Mouse (Mus musculus) mouse trophoblast stem cell (cell line): ENCODE measurements around the gene Slmap.
"Not testable (repeated sequence)": the region's sequence is repeated elsewhere in the genome, so short reads cannot be mapped to it uniquely, and the experiment has no call there.

Source experiments
- in situ Hi-C, 2 experiments: fragments of 300-500 bp; cut with MseI, MboI; formaldehyde crosslinking; loops; 2 replicates in 1 of 2; 3 replicates in 1 of 2; pipeline ENCODE4 v1.15.1; 2025

Slmap gene

DNA sequence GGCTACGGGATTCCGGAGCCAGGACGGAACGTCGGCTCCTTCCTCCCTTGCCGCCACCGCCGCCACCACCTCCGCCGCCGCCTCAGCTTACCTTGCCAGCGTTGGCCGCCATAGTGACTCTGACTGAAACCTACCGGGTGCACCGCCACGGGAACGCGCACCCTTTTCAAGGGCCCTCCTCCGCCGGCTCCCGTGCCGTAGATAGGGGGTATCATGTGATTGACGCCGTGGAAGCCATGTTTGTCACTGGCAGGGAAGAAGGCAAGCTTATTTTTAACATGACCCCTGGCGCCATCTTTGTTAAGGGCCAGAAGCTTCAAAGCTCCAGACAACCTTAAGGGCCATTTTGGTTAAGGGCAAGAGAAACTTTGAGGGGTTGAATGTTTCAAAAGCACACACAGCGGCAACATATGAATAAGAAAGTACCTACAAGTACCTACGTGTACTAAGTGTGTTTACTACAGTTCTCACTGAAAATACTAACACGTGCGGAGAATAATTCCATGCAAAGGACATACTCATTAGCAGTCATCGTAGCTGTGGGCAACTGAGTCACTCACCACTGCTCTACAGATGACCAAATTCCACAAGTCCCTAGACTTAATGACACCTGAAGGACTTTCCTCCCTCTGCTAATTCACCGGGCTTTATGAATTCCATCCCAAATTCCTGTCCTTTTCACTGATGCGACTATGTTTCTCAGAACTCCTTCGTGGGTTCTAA, at the start of gene Slmap:
TSS of gene Slmap (minus strand) at position 175 of the 723 bp plus-strand sequence.
- in situ Hi-C loops, result no loop called here

DNA sequence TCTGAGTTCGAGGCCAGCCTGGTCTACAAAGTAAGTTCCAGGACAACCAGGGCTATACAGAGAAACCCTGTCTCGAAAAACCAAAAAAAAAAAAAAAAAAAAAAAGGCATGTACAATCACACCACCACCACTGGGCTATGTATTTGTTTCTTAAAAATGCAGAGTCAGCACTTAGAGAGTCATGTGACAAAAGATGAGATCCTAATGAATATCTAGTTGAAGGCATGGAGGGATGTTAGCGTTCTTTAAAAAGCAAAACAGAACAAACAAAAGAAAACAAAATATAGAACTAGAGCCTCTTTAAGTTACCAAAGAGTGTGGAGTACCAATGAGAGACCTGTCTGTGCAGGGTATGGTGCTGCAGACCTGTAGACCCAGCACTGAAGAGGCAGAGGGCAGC, 48.9 kb upstream of the Slmap start:
- in situ Hi-C loops, result no loop called here

DNA sequence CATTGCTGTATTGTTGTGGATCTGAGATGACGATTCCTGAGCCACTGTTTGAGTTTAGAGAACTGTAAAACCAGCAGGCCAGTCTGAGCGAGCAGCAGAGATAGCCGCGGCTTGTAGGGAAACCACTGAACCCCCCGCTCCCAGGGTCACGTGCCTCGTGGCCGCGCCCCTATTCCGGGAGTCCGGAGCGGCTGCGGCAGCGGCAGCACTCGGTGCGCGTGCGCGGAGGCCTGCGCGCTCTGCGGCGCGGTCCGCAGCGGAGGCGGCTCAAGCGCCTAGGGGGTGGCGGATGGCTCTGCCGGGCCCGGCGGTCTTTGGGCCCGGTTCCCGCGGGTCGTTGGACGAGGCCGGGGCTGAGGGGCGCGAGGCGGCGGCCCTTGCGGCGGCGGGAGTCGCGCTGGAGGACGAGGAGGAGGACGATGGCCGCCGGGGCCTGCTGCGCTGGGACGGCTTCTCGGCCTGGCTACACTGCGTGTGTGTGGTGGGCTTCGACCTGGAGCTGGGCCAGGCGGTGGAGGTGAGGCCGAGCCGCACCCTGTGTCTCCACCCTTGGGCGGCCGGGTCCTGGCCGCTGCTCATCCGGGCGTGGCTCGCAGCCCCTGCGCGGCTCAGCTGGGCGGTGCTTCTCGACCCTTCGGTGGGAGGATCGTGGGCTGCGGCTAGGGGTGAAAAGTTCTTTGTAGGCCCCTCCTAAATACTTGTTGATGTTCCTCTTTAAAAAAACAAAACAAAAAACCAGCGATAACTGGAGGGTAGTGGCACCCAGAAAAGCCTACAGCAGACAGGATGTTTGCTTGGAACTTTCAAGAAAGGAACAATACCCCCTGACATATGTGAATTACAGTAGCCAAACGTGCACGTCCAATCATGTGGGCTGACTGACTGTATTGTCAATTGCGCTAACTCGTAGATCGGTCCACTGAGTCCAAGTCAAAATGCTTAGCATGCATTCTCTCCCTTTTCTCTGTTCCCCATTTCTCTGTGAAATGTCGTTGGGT, 44.9 kb upstream of the Slmap start:
- in situ Hi-C loops, result no loop called here

DNA sequence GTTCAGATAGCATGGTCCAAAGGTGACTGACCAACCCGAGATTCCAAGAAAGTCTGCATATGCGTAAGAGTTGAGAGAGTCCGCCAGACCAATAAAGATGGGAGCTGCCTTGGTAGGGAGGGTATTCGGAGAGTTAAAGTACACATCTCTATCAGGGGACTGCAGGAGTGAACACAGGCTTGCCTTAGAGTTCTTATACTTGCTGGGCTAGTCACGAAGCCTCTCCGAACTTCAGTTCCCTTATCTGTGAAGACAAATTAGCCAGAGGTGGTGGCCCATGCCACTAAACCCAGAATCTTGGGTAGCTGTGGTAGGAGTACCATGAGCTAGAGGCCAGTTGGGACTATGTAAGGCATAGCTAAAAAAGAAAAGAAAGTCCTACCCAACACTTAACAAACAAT, 44.1 kb upstream of the Slmap start:
- in situ Hi-C loops, result no loop called here

DNA sequence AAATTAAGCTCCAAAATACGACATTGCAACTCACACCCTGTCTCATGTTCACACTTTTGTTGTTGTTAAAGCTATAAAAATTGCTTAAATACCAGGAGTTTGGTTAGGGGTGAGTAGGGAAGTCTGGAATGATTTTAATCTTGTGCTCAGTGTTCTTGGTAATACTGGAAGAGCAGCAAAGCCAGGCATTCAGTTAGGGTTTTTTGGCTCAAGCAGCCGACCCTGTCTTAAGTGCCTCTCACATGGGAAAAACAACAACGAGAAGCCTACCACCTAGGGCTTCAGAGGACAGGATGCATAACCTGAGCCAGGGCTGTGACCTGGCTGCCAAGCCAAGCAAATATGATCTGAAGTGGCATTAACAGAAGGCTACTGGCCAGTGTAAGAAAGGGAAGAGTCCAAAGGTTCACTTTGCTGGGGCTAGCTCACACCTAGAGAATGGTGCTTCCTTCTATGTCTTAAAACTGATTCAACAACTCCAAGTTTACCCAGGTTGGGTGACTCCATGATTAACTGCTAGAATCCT, 41.6 kb upstream of the Slmap start:
- in situ Hi-C loops, result no loop called here

DNA sequence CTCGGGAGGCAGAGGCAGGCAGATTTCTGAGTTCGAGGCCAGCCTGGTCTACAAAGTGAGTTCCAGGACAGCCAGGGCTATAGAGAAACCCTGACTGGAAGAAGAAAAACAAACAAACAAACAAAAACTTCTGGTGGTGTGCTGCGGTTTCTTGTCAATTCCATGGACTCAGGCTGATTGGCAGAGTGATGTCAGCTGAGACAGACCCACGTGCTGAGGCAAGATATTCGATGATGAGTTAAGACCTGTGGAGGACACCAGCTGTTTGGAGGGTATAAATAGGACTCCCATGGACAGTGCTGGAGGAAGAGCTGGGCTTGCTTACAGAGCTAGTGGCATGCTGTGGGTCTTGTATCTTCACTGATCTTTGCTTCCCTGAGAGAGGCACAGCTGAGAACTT, 38.8 kb upstream of the Slmap start, which contains the start of gene Dennd6a:
TSS of gene Dennd6a (plus strand) at position 301 of the 400 bp plus-strand sequence.
- in situ Hi-C loops, result not testable (repeated sequence)

DNA sequence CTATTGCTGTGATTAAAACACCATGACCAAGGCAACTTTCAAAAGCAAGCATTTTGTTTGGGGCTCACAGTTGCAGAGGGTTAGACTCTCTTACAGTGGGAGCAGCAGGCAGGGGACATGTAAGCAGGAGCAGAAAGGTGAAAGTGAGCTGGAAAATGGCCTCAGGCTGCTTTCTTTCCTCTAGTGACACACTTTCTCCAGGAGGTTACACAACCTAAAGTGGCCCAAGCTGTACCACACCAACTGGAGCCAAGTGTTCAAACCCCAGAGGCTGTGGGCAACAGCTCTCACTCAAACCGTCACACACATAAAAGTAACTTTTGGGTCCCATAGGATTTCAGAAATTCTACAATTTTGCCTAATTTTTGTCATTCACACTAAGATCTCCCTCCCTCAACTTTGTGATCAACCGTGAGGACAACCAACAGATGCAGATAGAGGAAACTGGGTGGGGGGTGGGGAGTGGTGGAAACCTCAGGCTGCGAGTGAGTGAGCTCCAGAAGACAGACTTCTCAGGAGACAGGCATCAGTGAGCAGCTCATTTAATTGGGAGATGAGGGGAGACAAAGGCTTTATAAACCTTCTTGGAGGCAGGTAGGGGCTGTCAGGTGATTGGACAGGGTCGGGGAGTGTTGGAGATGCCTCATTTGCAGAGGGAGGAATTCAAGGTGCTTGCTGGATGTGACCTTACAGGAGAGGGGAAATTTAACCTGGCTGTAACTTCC, 37.4 kb upstream of the Slmap start:
- in situ Hi-C loops, result no loop called here

DNA sequence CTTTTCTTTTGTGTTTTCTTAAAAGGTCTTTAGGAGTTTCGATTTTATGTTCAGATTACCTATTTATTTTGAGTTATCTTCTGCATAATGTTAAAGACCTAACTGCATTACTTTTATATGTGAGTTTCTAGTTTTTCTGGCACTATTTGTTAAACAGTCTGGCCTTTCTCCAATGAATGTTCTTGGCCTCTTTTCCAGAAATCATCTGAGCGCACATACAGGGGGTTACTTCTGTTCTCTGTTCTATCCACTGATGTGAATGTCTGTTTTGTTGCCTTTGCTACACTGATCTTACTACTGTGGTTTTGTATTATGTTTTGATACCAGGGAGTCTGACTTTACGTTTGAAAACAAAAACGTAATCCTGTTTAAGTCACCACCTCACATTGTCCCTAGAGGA, 35.1 kb upstream of the Slmap start:
- in situ Hi-C loops, result no loop called here

DNA sequence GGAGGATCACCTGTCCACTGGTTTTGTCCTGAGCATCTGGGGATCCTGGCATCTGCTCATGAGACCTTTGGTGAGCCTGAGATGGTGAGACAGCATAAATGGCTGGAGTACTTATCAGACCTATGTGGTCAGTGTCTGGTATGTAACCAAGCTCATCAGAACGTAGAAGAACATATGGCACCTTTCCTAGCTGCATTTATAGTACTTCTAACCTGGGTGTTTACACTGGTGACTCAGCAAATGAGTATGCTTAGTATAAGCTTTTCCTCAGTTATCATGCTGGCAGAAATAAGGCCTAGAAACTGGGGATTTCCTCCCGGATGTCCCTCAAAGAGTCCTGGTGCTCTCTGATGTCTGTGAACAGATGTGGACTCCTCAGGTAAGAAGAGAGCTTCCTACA, 27.5 kb upstream of the Slmap start:
- in situ Hi-C loops, result no loop called here

DNA sequence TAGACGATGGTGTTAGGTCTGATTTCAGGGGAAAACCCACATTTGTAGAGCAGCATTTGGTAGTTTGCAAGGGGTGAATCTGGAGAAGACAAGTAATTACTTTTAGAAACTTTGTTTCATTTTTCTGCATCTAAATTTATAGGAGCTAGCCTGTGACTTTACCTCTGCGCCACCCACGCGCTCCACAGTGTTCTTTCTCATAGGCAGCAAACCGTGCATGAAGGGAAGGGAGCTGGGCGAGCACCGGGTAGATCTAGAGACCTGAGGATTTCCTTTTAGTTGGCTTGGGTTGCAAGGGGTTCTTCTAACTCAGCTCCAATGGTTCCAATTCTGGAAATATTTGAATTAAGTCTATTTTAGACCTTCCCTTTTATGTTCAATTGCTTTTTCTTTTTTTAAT, 23.8 kb upstream of the Slmap start:
- in situ Hi-C loops, result no loop called here

DNA sequence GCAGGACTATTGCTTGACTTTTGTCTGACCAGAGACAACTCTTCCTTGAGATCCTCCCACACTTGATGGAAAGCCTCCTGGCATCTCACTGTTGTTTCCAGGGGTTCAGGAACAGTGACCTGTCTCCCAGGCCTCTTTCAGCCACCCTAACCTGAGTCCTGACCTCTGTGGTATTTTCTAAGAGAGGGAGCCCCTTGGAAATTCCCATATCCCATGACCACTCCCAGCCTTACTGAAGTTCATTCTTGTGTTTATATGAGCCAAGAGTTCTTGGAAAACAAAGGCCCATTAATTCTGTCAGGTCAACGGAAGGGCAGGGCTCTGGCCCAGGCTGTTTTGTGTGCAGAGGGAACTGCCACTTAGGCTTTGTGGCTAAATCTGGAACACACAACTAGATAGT, 22.9 kb upstream of the Slmap start:
- in situ Hi-C loops, result no loop called here

DNA sequence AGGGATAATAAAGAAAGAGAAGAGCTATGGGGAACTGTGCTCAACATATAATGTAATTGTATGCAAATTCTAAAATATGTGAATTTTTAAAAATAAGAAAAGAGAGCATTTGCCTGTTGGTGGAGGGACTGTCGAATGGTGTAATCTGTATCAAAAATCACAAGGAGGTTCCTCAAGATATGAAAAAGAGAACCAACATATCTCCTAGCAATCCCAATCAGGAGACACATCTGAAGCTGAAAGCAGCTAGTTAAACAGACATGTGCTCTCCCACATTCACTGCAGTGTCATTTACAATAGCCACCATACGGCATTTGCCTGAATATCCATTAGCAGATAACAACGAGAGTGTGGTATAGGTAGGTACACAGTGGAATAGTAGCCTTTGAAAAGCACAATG, 18.1 kb upstream of the Slmap start:
- in situ Hi-C loops, result no loop called here

DNA sequence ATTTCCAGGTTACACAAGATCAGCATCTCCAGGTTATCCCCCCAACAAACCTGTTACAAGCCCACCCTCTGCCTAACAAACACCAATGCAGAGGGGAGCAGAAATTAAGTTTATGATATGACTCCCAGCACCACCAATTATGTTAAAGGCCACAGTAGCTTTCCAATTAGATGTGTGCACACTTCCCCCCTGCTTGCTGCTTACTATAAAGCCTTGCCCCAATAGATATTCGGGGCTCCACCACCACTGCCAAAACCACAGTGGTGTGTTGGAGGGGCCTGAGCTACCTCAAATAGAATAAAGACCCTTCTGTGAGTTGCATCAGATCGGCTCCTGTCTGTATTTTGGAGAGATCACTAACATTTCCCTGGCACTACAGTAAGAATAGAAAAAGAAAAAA, 17.7 kb upstream of the Slmap start:
- in situ Hi-C loops, result no loop called here

DNA sequence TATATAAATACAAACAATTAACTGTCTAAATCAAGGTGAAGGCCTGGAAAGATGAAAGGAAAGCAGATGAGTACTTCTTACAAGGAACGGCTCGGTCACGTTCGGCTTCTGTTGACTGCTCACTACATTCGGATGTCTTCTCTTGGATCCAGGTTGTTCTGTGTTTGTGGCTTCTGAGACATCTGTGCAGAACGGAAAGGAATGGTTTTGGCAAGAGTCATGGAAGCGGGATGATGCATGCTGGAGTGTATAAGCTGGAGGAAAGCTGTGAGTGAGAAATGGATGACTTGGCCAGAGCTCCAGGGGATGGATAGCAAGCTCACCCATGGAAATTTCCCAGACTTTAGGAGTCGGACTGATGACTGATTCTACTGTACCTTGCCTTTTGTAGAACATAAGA, 16.0 kb upstream of the Slmap start:
- in situ Hi-C loops, result no loop called here

DNA sequence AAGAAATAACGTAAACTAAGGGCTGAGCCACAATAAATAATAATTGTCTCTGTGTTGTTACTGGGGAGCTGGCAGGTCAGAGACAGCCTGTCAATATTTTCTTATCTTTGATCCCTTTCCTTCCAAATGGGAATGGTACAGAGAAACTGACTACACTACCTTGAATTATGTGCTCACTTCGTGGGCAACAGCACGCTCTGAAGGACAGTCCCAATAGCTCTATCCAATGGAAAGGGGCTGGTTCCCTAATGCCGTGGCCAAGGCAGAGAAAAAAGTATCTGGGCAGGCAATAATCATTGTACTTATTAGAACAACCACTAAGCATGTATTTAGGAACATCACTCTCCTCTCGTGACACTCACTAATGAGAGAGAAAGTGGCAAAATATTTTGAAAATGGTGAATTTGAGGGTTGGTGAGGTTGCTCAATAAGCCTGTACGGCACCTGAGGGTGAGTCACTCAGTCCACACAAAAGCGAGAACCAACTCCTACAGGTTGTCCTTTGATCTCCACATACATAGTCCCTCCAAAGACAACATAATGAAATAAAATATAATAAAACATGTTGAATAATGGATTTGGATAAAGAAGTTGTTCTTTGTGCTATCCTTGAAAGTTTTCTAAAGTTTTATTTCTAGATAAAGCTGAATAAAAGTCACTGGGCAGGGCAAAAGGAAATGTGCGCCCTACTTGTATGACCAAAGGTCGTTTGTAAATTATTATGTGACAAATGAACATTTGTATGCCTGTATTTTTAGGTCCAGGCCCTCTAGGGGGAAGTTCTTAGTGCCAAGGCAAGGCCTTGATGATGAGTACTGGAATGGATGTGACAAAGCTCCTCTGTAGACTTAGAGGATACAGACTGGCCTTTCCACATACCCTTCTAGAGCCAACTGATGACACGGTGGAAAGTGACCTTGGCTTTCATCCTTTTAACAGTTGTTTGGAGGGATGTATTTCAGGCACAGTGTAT, 13.1 kb upstream of the Slmap start:
- in situ Hi-C loops, result no loop called here

DNA sequence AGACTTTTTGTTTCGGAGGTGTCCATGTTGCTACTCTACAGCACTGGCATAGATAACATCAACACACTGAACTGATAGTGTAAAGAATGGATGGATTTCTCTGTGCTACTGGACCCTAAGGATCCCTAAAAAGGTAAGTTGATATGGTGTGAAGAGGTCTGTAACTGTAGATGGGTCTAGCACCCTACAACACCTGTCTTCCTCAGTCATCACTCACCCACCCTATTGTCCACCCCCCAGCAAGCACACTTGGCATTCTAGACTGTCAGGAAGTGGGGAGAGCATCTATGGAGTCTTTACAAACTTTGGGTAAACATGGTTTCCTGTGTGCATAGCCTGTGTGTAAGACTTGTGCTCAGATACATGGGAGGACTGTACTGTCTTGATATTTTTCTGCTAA, 7.4 kb upstream of the Slmap start:
- in situ Hi-C loops, result no loop called here

DNA sequence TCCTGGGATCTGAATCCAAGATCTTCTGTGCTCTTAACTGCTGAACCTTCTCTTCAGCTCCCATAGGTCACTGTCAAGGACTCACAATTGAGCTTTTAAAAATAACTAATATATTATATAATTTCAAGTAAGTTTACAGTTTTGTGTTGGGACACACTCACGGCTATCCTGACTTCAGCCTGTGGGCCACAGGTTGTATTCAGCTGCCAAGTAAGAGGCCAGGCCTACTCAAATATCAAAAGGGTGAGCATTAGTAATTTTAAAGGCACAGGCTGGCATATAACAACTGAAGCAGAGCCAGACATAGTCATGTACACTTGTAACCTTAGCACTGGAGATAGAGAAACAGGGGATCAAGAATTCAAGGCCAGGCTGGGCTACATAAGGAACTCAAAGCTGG, 5.8 kb upstream of the Slmap start:
- in situ Hi-C loops, result no loop called here

DNA sequence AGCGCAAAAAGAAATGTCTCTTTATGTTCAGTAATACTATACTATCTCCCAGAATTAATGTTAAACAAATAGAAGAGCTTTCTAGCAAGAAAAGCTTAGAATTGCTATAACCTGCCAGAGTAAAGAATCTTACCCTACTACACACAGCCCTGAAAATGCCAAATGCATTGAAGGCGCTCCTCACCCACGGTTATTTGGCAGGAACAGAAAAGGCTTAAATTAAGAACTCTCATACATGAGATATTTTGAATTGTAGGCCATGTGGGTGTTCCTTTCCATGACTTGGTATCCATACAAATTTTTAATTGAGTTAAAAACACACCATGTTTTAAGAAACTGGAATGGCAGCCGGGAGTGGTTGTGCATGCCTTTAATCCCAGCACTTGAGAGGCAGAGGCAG, 4.5 kb upstream of the Slmap start:
- in situ Hi-C loops, result no loop called here

DNA sequence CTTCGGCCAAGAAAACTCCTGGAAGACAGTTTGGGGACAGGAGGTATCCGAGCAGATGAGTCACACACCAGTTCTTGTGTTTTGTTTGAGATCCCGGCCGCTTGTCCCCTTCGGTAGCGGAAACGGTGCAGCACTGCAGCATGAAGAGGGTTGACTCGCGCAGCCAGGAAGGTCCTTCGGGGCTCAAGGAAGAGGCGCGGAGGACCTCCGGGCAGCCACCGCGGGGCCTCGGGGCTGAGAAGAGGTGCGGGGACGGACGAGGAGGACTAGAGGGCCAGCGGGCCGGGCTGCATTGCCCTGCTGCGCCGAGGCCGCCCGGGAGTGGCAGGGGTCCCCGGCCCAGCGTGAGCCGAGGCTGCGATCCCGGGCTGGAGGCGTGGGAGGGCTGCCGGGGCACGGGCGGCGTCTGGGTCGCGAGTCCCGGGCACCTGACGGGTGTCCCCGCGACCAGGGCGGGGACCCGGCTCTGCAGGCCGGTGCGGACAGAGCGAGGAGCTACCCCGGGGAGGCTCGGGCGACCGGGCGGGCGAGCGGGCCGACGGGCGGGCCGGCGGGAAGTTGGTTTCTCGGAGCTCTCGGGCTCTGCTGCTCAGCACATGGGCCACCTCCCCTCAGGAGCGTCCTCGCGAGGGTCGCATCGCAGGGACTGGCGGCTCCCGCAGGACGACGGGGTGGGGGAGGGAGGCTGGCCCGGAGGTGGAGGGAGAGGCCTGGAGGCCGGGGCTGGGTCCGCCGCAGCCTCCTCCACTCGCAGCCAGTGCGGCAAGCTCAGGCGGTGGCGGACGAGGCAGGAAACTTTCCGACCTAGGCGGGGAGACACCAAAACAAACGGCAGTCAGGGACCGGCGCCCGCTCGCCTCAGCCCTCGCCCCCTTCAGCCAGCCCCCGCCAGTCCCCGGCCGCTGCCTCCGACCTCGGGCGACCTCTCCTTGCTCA, 642 bp downstream of the Slmap start:
- in situ Hi-C loops, result no loop called here

DNA sequence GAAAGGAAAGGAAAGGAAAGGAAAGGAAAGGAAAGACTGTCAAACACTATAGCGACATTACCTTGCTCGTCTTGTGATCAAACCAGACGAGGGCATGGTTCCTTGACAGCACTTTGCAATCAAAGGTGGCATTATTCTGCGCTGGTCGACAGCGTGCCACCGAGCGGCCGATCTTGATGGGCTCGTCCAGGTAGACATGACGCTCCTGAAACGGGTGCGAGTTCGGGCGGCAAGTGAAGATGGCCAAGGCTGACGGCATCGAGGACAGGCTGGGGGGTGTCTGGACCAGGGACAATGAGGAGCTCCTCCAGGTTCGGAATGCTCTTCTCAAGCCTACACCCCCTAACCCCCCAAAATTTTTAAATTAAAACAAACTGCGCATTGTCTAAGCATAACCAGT, 1.5 kb downstream of the Slmap start:
- in situ Hi-C loops, result no loop called here
